Mouse (Mus musculus): ENCODE results near the gene BC037034. TPM values are rescaled to one million over a fixed set of nuclear protein-coding genes. Genes with fewer than 3 reads are reported as not detected.

Gene BC037034
- total RNA-seq (2021) (1 to 10 TPM; 3.7 to 4.0 TPM), polyA plus RNA-seq (2012; rRNA removed) (10.4 and 15.2 TPM in 2 replicates)
- long read RNA-seq, partial matches to known transcripts = 1 of 6 reads
- long read RNA-seq, other reads (novel, unspliced or antisense) = 4 of 6 reads

GRCm38 (mm10) chr5:138263260-138264206 lies at the start of gene BC037034:
Gene BC037034 (minus strand): TSS chr5:138264033.
- H3K4me3 ChIP-seq = peak within 1 kb of the TSS; percentile 67
- H3K27ac ChIP-seq = peak within 1 kb of the TSS; percentile 76
- peak within 1 kb of the TSS; percentile 95 for H3K9ac ChIP-seq (ENCODE audit: low read depth, low read length)
- intact Hi-C loops (cut with DNase I) = no loop called here
- H3K4me1 ChIP-seq (ENCODE audit: control insufficient read depth, insufficient read depth, low read length) = peaks cover 5% of the 10 kb centered on the region; the same call in 1 of the 2 replicates
- TF ChIP-seq EP300 (IDR thresholded peaks at IDR 0.05; ENCODE audit: insufficient read depth, low read depth, low read length) (no peak), POLR2A (IDR thresholded peaks at IDR 0.05; ENCODE audit: insufficient read depth, low read depth, low read length) (peak; percentile 85), CTCF (IDR thresholded peaks at IDR 0.05) (peak; percentile 8; the same call in 1 of the 2 replicates)
- DNase-seq = peak; percentile 91 to 93
- H3K79me2 ChIP-seq (replicated peaks; ENCODE audit: control insufficient read depth, insufficient read depth, low read length) = no peaks in the 10 kb centered on the region
- under 1% methylated on average over 71 of the region's 71 CpGs for WGBS
- H3K36me3 ChIP-seq (ENCODE audit: control insufficient read depth, insufficient read depth, low read length) = no peaks in the 10 kb centered on the region
- H3K27me3 ChIP-seq (ENCODE audit: control insufficient read depth, insufficient read depth, low read length) = no peaks in the 10 kb centered on the region

- Histone ChIP-seq H3K9ac (ENCODE audit: low read depth, low read length) (no peak overlapping the region), H3K4me1 (ENCODE audit: control insufficient read depth, insufficient read depth, low read length) (no peaks in the 10 kb centered on the region), H3K79me2 (replicated peaks; ENCODE audit: control insufficient read depth, insufficient read depth, low read length) (no peaks in the 10 kb centered on the region), H3K27ac (no peak overlapping the region), H3K36me3 (ENCODE audit: control insufficient read depth, insufficient read depth, low read length) (no peaks in the 10 kb centered on the region), H3K4me3 (no peak overlapping the region), H3K27me3 (ENCODE audit: control insufficient read depth, insufficient read depth, low read length) (no peaks in the 10 kb centered on the region)
- TF ChIP-seq CTCF (IDR thresholded peaks at IDR 0.05) = no peak
- TF ChIP-seq EP300 (IDR thresholded peaks at IDR 0.05; ENCODE audit: insufficient read depth, low read depth, low read length) = no peak
- no peak for TF ChIP-seq POLR2A (IDR thresholded peaks at IDR 0.05; ENCODE audit: insufficient read depth, low read depth, low read length)
- intact Hi-C loops (cut with DNase I) = no loop called here
- no peak for DNase-seq
- 83% methylated on average over 3 of the region's 3 CpGs for WGBS
Observed at GRCm38 (mm10) chr5:138312795-138313194, 49.0 kb upstream of the BC037034 start.

DNA sequence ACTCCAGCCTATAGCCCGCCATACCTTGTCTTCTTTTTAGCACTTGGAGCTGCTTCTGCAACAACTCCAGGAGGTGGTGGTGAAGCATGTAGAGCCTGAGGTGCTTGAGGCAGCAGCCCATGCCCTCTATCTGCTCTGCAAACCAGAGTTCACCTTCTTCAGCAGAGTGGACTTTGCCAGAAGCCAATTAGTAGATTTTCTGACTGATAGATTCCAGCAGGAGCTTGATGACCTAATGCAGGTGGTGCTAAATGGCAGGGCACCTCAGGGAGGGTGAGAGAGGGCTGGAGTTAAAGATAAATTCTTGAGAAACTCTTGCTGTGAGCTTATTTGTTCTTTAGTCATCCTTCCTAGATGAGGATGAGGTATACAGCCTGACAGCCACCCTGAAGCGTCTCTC lies 35.8 kb upstream of the BC037034 start:
- Histone ChIP-seq H3K27ac (no peak overlapping the region), H3K4me1 (ENCODE audit: control insufficient read depth, insufficient read depth, low read length) (no peaks in the 10 kb centered on the region), H3K36me3 (ENCODE audit: control insufficient read depth, insufficient read depth, low read length) (no peaks in the 10 kb centered on the region), H3K27me3 (ENCODE audit: control insufficient read depth, insufficient read depth, low read length) (no peaks in the 10 kb centered on the region), H3K9ac (ENCODE audit: low read depth, low read length) (no peak overlapping the region), H3K79me2 (replicated peaks; ENCODE audit: control insufficient read depth, insufficient read depth, low read length) (no peaks in the 10 kb centered on the region), H3K4me3 (no peak overlapping the region)
- no peak for TF ChIP-seq EP300 (IDR thresholded peaks at IDR 0.05; ENCODE audit: insufficient read depth, low read depth, low read length)
- TF ChIP-seq CTCF (IDR thresholded peaks at IDR 0.05) = no peak
- no peak for TF ChIP-seq POLR2A (IDR thresholded peaks at IDR 0.05; ENCODE audit: insufficient read depth, low read depth, low read length)
- intact Hi-C loops (cut with DNase I) = no loop called here
- no peak for DNase-seq
- 74% methylated on average over 2 of the region's 2 CpGs for WGBS

GRCm38 (mm10) chr5:138294158-138294557 lies 30.3 kb upstream of the BC037034 start:
- Histone ChIP-seq H3K4me1 (ENCODE audit: control insufficient read depth, insufficient read depth, low read length) (no peaks in the 10 kb centered on the region), H3K79me2 (replicated peaks; ENCODE audit: control insufficient read depth, insufficient read depth, low read length) (no peaks in the 10 kb centered on the region), H3K27me3 (ENCODE audit: control insufficient read depth, insufficient read depth, low read length) (no peaks in the 10 kb centered on the region), H3K36me3 (ENCODE audit: control insufficient read depth, insufficient read depth, low read length) (no peaks in the 10 kb centered on the region), H3K27ac (no peak overlapping the region), H3K9ac (ENCODE audit: low read depth, low read length) (no peak overlapping the region), H3K4me3 (no peak overlapping the region)
- TF ChIP-seq CTCF (IDR thresholded peaks at IDR 0.05) (no peak), EP300 (IDR thresholded peaks at IDR 0.05; ENCODE audit: insufficient read depth, low read depth, low read length) (no peak), POLR2A (IDR thresholded peaks at IDR 0.05; ENCODE audit: insufficient read depth, low read depth, low read length) (no peak)
- no peak for DNase-seq
- intact Hi-C loops (cut with DNase I) = no loop called here

DNA sequence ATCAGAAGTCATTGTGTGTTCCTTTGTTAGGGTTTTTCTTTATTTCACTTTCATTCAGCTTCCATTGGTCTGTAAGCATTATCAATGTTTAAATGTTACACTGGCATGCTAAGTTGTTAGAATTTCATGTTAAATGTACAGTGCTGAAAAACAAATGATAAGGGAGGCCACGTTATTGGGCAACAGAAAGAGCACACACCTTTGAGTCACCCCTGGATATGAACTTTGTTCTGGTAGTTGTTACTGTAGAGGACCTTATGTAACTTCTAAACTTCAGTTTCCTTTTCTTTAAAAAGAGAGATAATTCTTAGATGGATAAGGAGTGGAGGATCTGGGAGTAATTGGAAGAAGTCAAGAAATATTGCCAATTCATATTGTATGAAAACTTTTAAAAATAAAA lies 27.8 kb upstream of the BC037034 start:
- no peaks in the 10 kb centered on the region for H3K27me3 ChIP-seq (ENCODE audit: control insufficient read depth, insufficient read depth, low read length)
- no peak overlapping the region for H3K27ac ChIP-seq
- 59% methylated on average over 1 of the region's 1 CpGs for WGBS
- intact Hi-C loops (cut with DNase I) = no loop called here
- TF ChIP-seq EP300 (IDR thresholded peaks at IDR 0.05; ENCODE audit: insufficient read depth, low read depth, low read length) (no peak), POLR2A (IDR thresholded peaks at IDR 0.05; ENCODE audit: insufficient read depth, low read depth, low read length) (no peak), CTCF (IDR thresholded peaks at IDR 0.05) (no peak)
- no peaks in the 10 kb centered on the region for H3K4me1 ChIP-seq (ENCODE audit: control insufficient read depth, insufficient read depth, low read length)
- no peaks in the 10 kb centered on the region for H3K79me2 ChIP-seq (replicated peaks; ENCODE audit: control insufficient read depth, insufficient read depth, low read length)
- no peak overlapping the region for H3K9ac ChIP-seq (ENCODE audit: low read depth, low read length)
- H3K4me3 ChIP-seq = no peak overlapping the region
- no peak for DNase-seq
- H3K36me3 ChIP-seq (ENCODE audit: control insufficient read depth, insufficient read depth, low read length) = no peaks in the 10 kb centered on the region

DNA sequence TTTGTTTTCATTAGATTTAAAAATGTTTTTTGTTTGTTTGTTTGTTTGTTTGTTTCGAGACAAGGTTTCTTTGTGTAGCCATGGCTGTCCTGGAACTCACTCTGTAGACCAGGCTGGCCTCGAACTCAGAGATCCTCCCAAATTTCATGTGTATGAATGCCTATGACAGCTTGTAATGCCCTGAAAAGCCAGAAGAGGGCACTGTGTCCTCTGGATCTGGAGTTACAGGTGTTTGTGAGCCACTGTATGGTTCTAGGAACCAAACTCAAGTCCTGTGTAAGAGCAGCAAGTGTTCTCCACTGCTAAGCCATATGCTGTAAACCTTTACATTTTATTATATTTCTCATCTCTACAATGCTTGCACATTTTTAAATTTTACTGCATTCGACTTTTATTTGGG lies 24.0 kb upstream of the BC037034 start:
- intact Hi-C loops (cut with DNase I) = no loop called here
- no peaks in the 10 kb centered on the region for H3K4me1 ChIP-seq (ENCODE audit: control insufficient read depth, insufficient read depth, low read length)
- no peaks in the 10 kb centered on the region for H3K79me2 ChIP-seq (replicated peaks; ENCODE audit: control insufficient read depth, insufficient read depth, low read length)
- no peak overlapping the region for H3K4me3 ChIP-seq
- no peaks in the 10 kb centered on the region for H3K36me3 ChIP-seq (ENCODE audit: control insufficient read depth, insufficient read depth, low read length)
- H3K27me3 ChIP-seq (ENCODE audit: control insufficient read depth, insufficient read depth, low read length) = no peaks in the 10 kb centered on the region
- no peak for DNase-seq
- no peak overlapping the region for H3K27ac ChIP-seq
- TF ChIP-seq CTCF (IDR thresholded peaks at IDR 0.05) = peak; percentile 44
- TF ChIP-seq POLR2A (IDR thresholded peaks at IDR 0.05; ENCODE audit: insufficient read depth, low read depth, low read length) = no peak
- WGBS = 69% methylated on average over 3 of the region's 3 CpGs
- H3K9ac ChIP-seq (ENCODE audit: low read depth, low read length) = no peak overlapping the region
